Mouse (Mus musculus) liver, adult 2 months (tissue): ENCODE measurements around the gene Ppm1h.

Experiments used
- CTCF ChIP-seq: fragments of 200-500 bp; IDR thresholded peaks from 2 replicates; pipeline ENCODE4 v1.5.1; 2011; ENCODE audit warnings: low read depth, low read length, control low read depth
- POLR2A ChIP-seq: fragments of 200-500 bp; IDR thresholded peaks from 2 replicates; pipeline ENCODE4 v1.6.1; 2011; ENCODE audit warnings: low read length, control low read depth; ENCODE audit not compliant: insufficient read depth; ENCODE audit errors: extremely low read depth

GRCm38 (mm10) chr10:122805866-122806265, 127.3 kb downstream of the Ppm1h start:
- TF ChIP-seq POLR2A (no peak), CTCF (no peak)
